Mouse (Mus musculus): Measurements from ENCODE around the gene Fhit. TPM values are rescaled to one million over a fixed set of nuclear protein-coding genes. Genes with fewer than 3 reads are reported as not detected.

The Fhit gene
- polyA plus RNA-seq (2011; ENCODE audit: insufficient read depth, insufficient read length, low replicate concordance, missing spikeins): 2.7 TPM in 1 of 2 replicates, not detected in the other

DNA sequence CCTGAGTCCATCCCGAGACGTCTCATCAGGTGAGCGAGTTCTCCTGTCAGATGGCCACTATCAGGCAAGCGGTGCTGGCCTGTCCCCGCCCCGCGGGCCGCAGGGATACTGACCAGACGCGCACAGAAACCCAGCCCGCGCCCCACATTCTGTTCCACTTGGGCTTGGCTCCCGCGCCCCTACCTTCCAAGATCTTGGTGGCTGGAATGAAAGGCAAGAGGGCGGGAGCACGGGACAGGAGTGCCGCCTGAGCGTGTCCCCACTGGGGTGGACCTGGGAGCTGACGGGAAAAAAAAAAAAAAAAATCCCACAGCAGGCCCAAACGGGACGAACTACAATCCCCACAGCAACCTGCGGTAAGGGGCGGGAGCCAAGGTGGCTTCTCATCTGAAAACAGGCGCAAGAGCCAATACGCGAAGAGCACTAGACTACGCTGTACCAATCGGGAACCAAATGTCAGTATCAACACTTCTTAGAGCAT is at the start of gene Fhit:
TSS of gene Fhit (minus strand) at position 285 of the 481 bp plus-strand sequence.
- no peaks in the 10 kb centered on the region; the same call in 1 of the 2 replicates for H3K4me1 ChIP-seq (ENCODE audit: control insufficient read depth, insufficient read depth, low read length)
- H3K4me3 ChIP-seq (replicated peaks; ENCODE audit: control insufficient read depth, low read depth, low read length): peak within 1 kb of the TSS; percentile 66
- under 1% methylated on average over 28 of the region's 28 CpGs for WGBS
- H3K27ac ChIP-seq (ENCODE audit: control insufficient read depth, insufficient read depth, low read depth, low read length, poor library complexity): no peak within 1 kb of the TSS
- TF ChIP-seq POLR2A (IDR thresholded peaks at IDR 0.05; ENCODE audit: borderline replicate concordance, control insufficient read depth, low read depth, low read length) (0 out of 2 replicates have a peak, but pooled peaks have one; percentile 15), CTCF (IDR thresholded peaks at IDR 0.05; ENCODE audit: control insufficient read depth, insufficient read depth, low read length) (no peak)

DNA sequence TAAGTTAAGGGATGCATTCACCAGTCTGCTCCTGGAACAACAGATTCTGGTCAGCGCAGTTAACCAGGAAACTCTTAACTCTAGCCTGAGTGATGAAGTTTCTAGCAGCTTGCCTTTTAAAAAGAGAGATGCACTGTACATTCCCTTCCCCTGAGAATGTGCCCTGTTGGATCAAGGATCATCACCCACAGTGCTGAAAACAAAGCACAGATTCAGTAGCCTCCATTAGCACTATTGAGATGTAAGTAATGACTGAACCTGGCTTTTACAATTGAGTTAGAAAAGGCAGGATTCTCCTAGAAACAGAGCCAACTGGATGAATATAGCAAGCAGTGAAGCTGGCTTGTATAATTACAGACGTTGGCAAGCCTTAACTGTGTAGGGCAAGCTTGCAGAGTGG is 45.0 kb upstream of the Fhit start:
- TF ChIP-seq CTCF (IDR thresholded peaks at IDR 0.05; ENCODE audit: control insufficient read depth, insufficient read depth, low read length) (no peak), POLR2A (IDR thresholded peaks at IDR 0.05; ENCODE audit: borderline replicate concordance, control insufficient read depth, low read depth, low read length) (no peak)
- no peak overlapping the region for H3K4me3 ChIP-seq (replicated peaks; ENCODE audit: control insufficient read depth, low read depth, low read length)
- H3K27ac ChIP-seq (ENCODE audit: control insufficient read depth, insufficient read depth, low read depth, low read length, poor library complexity): no peak overlapping the region
- no peaks in the 10 kb centered on the region for H3K4me1 ChIP-seq (ENCODE audit: control insufficient read depth, insufficient read depth, low read length)
- 60% methylated on average over 2 of the region's 2 CpGs for WGBS

DNA sequence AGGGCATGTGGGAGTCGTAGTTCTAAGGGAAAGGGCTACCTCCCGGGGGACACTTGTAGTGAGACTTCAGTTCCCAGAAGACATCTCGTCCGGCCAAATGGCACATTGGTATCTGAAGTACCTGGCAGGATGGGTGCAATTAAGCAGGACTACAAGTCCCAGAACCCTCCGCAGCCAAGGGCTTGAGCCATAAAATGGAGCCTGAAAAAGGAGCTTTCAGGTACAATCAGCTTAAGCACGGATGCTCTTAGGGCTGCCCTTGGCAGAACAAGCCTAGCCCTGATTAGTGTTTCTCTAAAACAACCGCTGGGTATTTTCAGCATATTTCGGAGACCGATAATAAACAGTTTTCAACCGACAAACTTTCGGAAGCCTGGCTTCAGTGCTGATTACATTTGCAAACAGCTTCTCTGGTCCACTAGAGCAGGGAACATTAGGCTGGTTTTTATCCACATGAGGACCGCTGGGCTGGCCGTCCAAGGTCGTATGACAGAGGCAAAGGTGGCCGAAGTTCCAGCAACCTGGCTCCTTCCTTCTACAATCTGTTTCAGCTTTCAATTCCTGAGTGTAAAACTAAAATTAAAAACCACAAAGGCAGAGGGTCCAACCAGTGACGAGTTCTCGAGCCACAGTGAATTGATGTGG is 907 bp downstream of the Fhit start:
- Histone ChIP-seq H3K27ac (ENCODE audit: control insufficient read depth, insufficient read depth, low read depth, low read length, poor library complexity) (no peak overlapping the region), H3K4me1 (ENCODE audit: control insufficient read depth, insufficient read depth, low read length) (no peaks in the 10 kb centered on the region; the same call in 1 of the 2 replicates), H3K4me3 (replicated peaks; ENCODE audit: control insufficient read depth, low read depth, low read length) (peak overlapping the region; percentile 37)
- TF ChIP-seq CTCF (IDR thresholded peaks at IDR 0.05; ENCODE audit: control insufficient read depth, insufficient read depth, low read length): no peak
- TF ChIP-seq POLR2A (IDR thresholded peaks at IDR 0.05; ENCODE audit: borderline replicate concordance, control insufficient read depth, low read depth, low read length): no peak
- WGBS: 3% methylated on average over 17 of the region's 17 CpGs

DNA sequence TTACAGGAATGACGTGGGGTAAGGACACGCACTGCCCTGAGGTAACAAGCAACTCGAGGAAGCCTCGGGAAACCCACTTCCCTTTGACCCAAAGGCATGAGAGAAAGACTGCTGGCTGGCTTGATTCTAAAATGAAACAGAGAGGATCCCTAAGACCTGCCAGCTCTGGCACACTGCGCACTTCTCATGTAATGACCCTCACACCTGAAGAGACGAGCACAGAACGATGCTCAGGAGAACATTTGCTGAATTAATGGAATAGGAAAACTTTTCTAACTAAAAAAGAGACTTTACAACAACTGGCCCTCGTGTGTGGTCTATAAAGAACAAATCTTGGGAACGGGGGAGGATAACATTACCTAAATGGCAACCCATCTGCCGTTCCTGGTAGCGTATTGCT is 2.2 kb downstream of the Fhit start:
- no peak for TF ChIP-seq POLR2A (IDR thresholded peaks at IDR 0.05; ENCODE audit: borderline replicate concordance, control insufficient read depth, low read depth, low read length)
- no peak for TF ChIP-seq CTCF (IDR thresholded peaks at IDR 0.05; ENCODE audit: control insufficient read depth, insufficient read depth, low read length)
- Histone ChIP-seq H3K4me1 (ENCODE audit: control insufficient read depth, insufficient read depth, low read length) (no peaks in the 10 kb centered on the region; the same call in 1 of the 2 replicates), H3K4me3 (replicated peaks; ENCODE audit: control insufficient read depth, low read depth, low read length) (no peak overlapping the region), H3K27ac (ENCODE audit: control insufficient read depth, insufficient read depth, low read depth, low read length, poor library complexity) (no peak overlapping the region)
- WGBS: 80% methylated on average over 11 of the region's 11 CpGs

DNA sequence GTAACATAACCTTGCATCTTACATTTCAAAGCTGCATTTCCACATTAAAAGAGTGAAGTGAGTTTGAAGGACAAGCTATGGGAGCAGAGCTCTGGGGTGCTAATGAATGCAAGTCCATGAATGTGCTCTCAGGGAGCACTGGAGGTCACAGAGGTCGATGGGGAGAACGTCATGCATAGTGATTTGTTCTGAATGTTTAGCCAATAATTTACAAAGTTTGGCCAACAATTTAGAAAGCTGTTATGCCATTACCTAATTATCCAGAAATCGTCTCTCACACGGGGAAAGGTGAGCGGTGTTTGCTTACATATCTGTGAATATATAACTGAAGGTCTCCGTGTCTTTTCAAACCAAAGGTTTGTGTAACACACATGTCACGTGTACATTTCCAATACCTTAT is 2.8 kb downstream of the Fhit start:
- TF ChIP-seq POLR2A (IDR thresholded peaks at IDR 0.05; ENCODE audit: borderline replicate concordance, control insufficient read depth, low read depth, low read length): no peak
- TF ChIP-seq CTCF (IDR thresholded peaks at IDR 0.05; ENCODE audit: control insufficient read depth, insufficient read depth, low read length): no peak
- WGBS: 86% methylated on average over 7 of the region's 7 CpGs
- Histone ChIP-seq H3K4me1 (ENCODE audit: control insufficient read depth, insufficient read depth, low read length) (no peaks in the 10 kb centered on the region; the same call in 1 of the 2 replicates), H3K4me3 (replicated peaks; ENCODE audit: control insufficient read depth, low read depth, low read length) (no peak overlapping the region), H3K27ac (ENCODE audit: control insufficient read depth, insufficient read depth, low read depth, low read length, poor library complexity) (no peak overlapping the region)

DNA sequence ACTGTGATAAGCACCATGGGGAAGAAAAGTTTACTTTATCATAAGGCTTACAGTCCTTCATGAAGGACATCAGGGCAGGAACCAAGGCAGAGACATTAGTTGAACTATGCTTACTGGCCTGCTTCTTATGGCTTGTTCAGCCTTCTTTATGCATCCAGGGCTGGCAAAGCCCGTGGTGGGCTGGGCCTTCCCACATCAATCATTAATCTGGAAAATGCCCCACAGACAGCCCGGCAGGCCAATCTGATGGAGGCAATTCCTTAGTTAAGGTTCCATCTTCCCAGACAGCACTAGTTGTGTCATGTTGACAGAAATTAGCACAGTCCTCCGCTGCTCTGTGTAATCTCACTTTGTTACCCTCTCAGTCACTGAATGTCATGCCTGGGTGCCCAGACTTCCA is 4.1 kb downstream of the Fhit start:
- no peak for TF ChIP-seq POLR2A (IDR thresholded peaks at IDR 0.05; ENCODE audit: borderline replicate concordance, control insufficient read depth, low read depth, low read length)
- TF ChIP-seq CTCF (IDR thresholded peaks at IDR 0.05; ENCODE audit: control insufficient read depth, insufficient read depth, low read length): no peak
- Histone ChIP-seq H3K4me1 (ENCODE audit: control insufficient read depth, insufficient read depth, low read length) (no peaks in the 10 kb centered on the region; the same call in 1 of the 2 replicates), H3K27ac (ENCODE audit: control insufficient read depth, insufficient read depth, low read depth, low read length, poor library complexity) (no peak overlapping the region), H3K4me3 (replicated peaks; ENCODE audit: control insufficient read depth, low read depth, low read length) (no peak overlapping the region)
- whole genome bisulfite sequencing: 81% methylated on average over 3 of the region's 3 CpGs

DNA sequence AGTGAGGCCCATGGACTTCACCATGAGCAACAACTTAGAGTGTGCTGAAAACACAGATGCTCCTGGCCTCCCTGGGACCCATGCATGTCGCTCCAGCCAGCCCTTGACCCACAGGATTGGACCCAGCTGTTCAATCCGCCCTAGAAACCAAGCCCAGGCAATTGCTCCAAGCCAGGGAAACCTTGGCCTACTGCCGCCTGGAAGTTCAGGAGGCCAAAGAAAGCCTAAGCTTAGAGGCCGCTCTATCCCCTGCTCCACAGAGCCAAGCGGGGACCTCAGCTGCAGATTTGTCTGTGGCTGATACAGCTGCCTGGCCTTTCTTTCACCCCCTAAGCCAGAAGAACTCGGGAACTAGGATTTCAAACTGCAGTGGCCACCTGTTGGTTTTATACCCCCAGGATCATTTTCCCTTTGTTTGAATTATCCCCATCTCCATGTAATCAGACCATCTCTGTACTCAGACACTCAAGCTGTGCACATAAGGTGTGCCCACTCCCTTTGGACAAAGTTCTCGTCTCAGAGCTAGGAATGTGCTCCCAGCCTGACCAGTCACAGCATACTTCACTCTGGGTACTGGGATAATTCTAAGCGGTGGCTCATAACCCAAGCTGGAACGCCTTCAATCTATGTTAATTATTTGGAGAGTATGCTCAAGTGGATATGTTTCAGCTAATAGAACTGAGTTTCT is 10.1 kb downstream of the Fhit start:
- Histone ChIP-seq H3K27ac (ENCODE audit: control insufficient read depth, insufficient read depth, low read depth, low read length, poor library complexity) (no peak overlapping the region), H3K4me1 (ENCODE audit: control insufficient read depth, insufficient read depth, low read length) (no peaks in the 10 kb centered on the region), H3K4me3 (replicated peaks; ENCODE audit: control insufficient read depth, low read depth, low read length) (no peak overlapping the region)
- WGBS: 74% methylated on average over 9 of the region's 9 CpGs
- TF ChIP-seq CTCF (IDR thresholded peaks at IDR 0.05; ENCODE audit: control insufficient read depth, insufficient read depth, low read length) (no peak), POLR2A (IDR thresholded peaks at IDR 0.05; ENCODE audit: borderline replicate concordance, control insufficient read depth, low read depth, low read length) (no peak)

All from bone marrow, adult 2 months (tissue).